Mouse (Mus musculus) heart, postnatal 0 days (tissue): ENCODE measurements at regions not wholly inside any gene's neighbourhood (a gene's known extent, or its start where the extent isn't known, plus 50 kb on each side); places are given as distances from the start of the nearest gene placed in this dataset.

Experiments used
- CTCF ChIP-seq: IDR thresholded peaks from 2 replicates; pipeline ENCODE4 v1.5.1; 2016; ENCODE audit warnings: antibody characterized with exemption, control low read depth, low read depth
- EP300 ChIP-seq: IDR thresholded peaks from 2 replicates; pipeline ENCODE4 v1.6.1; 2016; ENCODE audit warnings: antibody characterized with exemption, low read depth

DNA sequence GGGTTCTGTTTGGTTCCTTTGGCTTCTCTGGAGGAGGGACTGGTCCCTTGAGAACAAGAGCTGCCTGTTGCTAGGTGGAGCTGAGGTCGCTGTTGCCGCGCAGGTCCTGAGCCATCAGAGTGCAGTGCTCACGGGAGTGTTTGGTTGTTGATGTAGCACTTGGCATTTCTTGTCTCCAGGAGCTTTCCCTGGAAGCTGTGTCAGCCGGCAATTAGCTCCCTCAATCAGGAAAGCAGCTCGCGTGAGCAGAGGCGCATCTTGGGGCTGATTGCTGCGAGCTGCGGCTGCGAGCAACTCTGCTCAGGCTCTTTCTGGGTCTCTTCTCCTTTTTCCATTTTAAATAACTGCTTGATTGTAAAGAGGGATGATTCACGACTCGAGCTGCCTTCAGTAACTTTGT, 147.6 kb upstream of the Zc3h12a start:
- TF ChIP-seq CTCF (no peak), EP300 (no peak)
